Mouse (Mus musculus) myocyte (in vitro differentiated cells): ENCODE measurements around the gene Syce3.

Experiments
- E2F4 ChIP-seq: IDR thresholded peaks from one replicate; pipeline ENCODE4 v1.6.1; 2011; ENCODE audit warnings: mild to moderate bottlenecking, control low read depth, moderate library complexity; ENCODE audit not compliant: insufficient read depth
- MAX ChIP-seq: IDR thresholded peaks from one replicate; pipeline ENCODE4 v1.6.1; 2011; ENCODE audit warnings: low read depth, mild to moderate bottlenecking, control low read depth
- POLR2A ChIP-seq: IDR thresholded peaks from one replicate; pipeline ENCODE4 v1.6.1; 2011; ENCODE audit warnings: low read depth, mild to moderate bottlenecking, control low read depth, moderate library complexity; ENCODE audit not compliant: insufficient read length
- REST ChIP-seq: IDR thresholded peaks from one replicate; pipeline ENCODE4 v1.6.1; 2011; ENCODE audit warnings: mild to moderate bottlenecking, control low read depth, moderate library complexity; ENCODE audit not compliant: insufficient read depth, insufficient read length

DNA sequence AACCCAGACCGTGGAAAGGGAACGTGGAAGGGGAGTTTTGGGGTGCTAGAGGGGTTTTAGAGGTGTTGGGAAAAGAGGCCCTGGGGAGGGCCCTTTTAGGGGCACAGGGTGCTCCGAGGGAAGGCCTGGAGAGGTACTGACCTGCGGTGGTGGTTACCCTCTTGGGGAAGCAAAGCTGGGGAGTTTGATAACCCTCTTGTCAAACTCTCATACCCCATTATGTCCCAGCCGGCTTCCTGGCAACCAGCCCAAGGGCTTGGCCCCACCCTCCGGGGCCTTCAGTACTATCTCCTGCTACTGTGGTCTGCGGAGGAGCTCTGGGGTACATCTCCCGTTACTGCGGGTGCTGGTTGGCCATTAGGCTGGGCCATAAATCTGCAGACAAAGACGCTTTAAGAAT lies 30.9 kb downstream of the Syce3 start:
- no peak for TF ChIP-seq POLR2A
- TF ChIP-seq MAX = no peak
- TF ChIP-seq REST = no peak
- TF ChIP-seq E2F4 = no peak
